Mouse (Mus musculus): ENCODE data around the gene Palm.

DNA sequence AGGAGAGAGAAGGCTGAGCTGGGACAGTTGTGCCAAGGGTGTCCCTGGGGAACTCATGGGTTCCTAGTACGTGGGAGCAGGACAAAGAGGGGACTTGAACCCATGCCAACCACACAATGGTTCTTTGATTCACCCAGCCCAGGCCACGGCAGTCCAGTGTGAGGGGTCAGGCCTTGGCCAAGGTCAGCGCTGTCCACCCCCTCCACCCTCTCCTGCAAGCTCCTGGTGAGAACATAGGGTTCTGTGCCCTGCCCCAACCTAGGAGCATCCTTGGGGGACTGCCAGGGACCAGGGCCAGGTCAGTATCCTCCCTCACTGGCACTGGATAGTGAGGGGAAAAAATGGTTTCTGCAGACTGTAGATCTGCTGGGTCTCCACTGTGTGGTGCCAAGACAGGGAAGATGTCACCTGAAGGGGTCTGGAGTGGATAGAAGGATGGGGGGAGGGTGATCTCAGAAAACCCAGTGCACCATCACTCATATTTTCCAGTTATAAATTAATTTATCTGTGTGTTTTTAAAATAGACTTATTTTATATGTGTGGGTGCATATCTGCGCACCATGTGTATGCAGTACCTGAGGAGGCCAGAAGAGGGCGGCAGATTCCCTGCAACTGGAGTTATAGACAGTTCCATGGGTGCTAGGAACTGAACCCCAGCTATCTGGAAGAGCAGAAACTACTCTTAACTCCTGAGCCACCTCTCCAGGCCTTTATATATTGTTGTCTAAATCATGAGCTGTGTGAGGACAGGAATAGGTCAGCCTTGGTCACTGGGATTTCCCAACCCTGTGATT lies 18.7 kb upstream of the Palm start:
- TF ChIP-seq CTCF (IDR thresholded peaks at IDR 0.05; ENCODE audit: low read depth, low read length) (no peak), POLR2A (IDR thresholded peaks at IDR 0.05; ENCODE audit: borderline replicate concordance, low read depth, low read length) (no peak)
